Mouse (Mus musculus): ENCODE measurements around the gene Mapk12.

The Mapk12 gene

GRCm38 (mm10) chr15:89169431-89169830 lies 28.9 kb upstream of the Mapk12 start:
- peak; percentile 82 for DNase-seq

- DNase-seq = peak; percentile 59
These were observed 28.4 kb upstream of the Mapk12 start for GRCm38 (mm10) chr15:89168922-89169321.

GRCm38 (mm10) chr15:89165478-89165877 lies 25.0 kb upstream of the Mapk12 start:
- no peak for DNase-seq

- DNase-seq = no peak
These were observed 20.9 kb upstream of the Mapk12 start for GRCm38 (mm10) chr15:89161397-89161796.

GRCm38 (mm10) chr15:89158516-89158915 lies 18.0 kb upstream of the Mapk12 start:
- DNase-seq = no peak

- peak; percentile 74 for DNase-seq
These were observed 17.5 kb upstream of the Mapk12 start for GRCm38 (mm10) chr15:89157954-89158353.

- no peak for DNase-seq
These were observed 11.8 kb upstream of the Mapk12 start for GRCm38 (mm10) chr15:89152312-89152711.

GRCm38 (mm10) chr15:89150041-89150390 lies 9.5 kb upstream of the Mapk12 start:
- DNase-seq = no peak

GRCm38 (mm10) chr15:89149271-89150040 lies 9.0 kb upstream of the Mapk12 start, which contains the start of gene Mapk11:
TSS of gene Mapk11 (minus strand) at chr15:89149628.
- DNase-seq = no peak

- no peak for DNase-seq
These were observed 8.2 kb upstream of the Mapk12 start for GRCm38 (mm10) chr15:89148496-89149270.

GRCm38 (mm10) chr15:89147895-89148294 lies 7.4 kb upstream of the Mapk12 start:
- no peak for DNase-seq

- no peak for DNase-seq
These were observed 7.0 kb upstream of the Mapk12 start for GRCm38 (mm10) chr15:89147456-89147855.

GRCm38 (mm10) chr15:89147024-89147423 lies 6.5 kb upstream of the Mapk12 start:
- DNase-seq = peak; percentile 64

GRCm38 (mm10) chr15:89146537-89146936 lies 6.0 kb upstream of the Mapk12 start:
- peak; percentile 81 for DNase-seq

GRCm38 (mm10) chr15:89145813-89146350 lies 5.4 kb upstream of the Mapk12 start:
- DNase-seq = no peak

GRCm38 (mm10) chr15:89144965-89145364 lies 4.5 kb upstream of the Mapk12 start:
- no peak for DNase-seq

- DNase-seq = no peak
These were observed 2.6 kb upstream of the Mapk12 start for GRCm38 (mm10) chr15:89143134-89143533.

- DNase-seq = no peak
These were observed 1.4 kb upstream of the Mapk12 start for GRCm38 (mm10) chr15:89141905-89142304.

GRCm38 (mm10) chr15:89141443-89141842 lies 940 bp upstream of the Mapk12 start:
- DNase-seq = no peak

- peak; percentile 77 for DNase-seq
These were observed 350 bp downstream of the Mapk12 start for GRCm38 (mm10) chr15:89140048-89140658.

GRCm38 (mm10) chr15:89138531-89138930 lies 2.0 kb downstream of the Mapk12 start:
- DNase-seq = no peak

GRCm38 (mm10) chr15:89138046-89138405 lies 2.5 kb downstream of the Mapk12 start:
- peak; percentile 56 for DNase-seq

- no peak for DNase-seq
These were observed 3.0 kb downstream of the Mapk12 start for GRCm38 (mm10) chr15:89137378-89138045.

Data from cerebellum, adult 8-10 months (tissue).